Mouse (Mus musculus) midbrain, embryonic 16.5 days (tissue): ENCODE data around the gene Prpf31. TPM values are rescaled to one million over a fixed set of nuclear protein-coding genes. Genes with fewer than 3 reads are reported as not detected.
A peak's percentile ranks its signal among the peaks of the same experiment; 100 is the strongest.

Experiments
- ATAC-seq: fragments of 200-750 bp; cut with Nextera tagmentation; 2 replicates; pipeline ENCODE4 v1.8.0; 2017; ENCODE audit warnings: moderate TSS enrichment
- H3K27ac ChIP-seq: fragments of 300-500 bp; sonication (generic); 2 replicates; pipeline ENCODE4 v1.5.1; 2014; ENCODE audit warnings: mild to moderate bottlenecking, low read length, mixed read lengths
- H3K27me3 ChIP-seq: fragments of 300-500 bp; sonication (generic); 2 replicates; pipeline ENCODE4 v1.6.1; 2014; ENCODE audit warnings: low read depth, low read length, mixed read lengths; ENCODE audit not compliant: control insufficient read depth, insufficient read depth
- H3K36me3 ChIP-seq: fragments of 300-500 bp; sonication (generic); 2 replicates; pipeline ENCODE4 v1.6.1; 2014; ENCODE audit warnings: mild to moderate bottlenecking, low read length, moderate library complexity, mixed read lengths; ENCODE audit not compliant: control insufficient read depth, insufficient read depth
- H3K4me1 ChIP-seq: fragments of 300-500 bp; sonication (generic); 2 replicates; pipeline ENCODE4 v1.6.1; 2014; ENCODE audit warnings: mild to moderate bottlenecking, low read length, mixed read lengths; ENCODE audit not compliant: control insufficient read depth, insufficient read depth
- H3K4me2 ChIP-seq: fragments of 300-500 bp; sonication (generic); 2 replicates; pipeline ENCODE4 v1.6.1; 2014; ENCODE audit warnings: mild to moderate bottlenecking, low read length, mixed read lengths
- H3K4me3 ChIP-seq: fragments of 300-500 bp; sonication (generic); 2 replicates; pipeline ENCODE4 v1.5.1; 2014; ENCODE audit warnings: low read depth, mild to moderate bottlenecking, low read length, moderate library complexity, mixed read lengths
- H3K9ac ChIP-seq: fragments of 300-500 bp; sonication (generic); 2 replicates; pipeline ENCODE4 v1.6.1; 2014; ENCODE audit warnings: low read depth, low read length, mixed read lengths
- H3K9me3 ChIP-seq: fragments of 300-500 bp; sonication (generic); replicated peaks from 2 replicates; pipeline ENCODE4 v1.6.1; 2014; ENCODE audit warnings: mild to moderate bottlenecking, low read length, mixed read lengths; ENCODE audit not compliant: control insufficient read depth, poor library complexity, severe bottlenecking
- WGBS: fragments of 180-500 bp; shearing (Covaris S2); extraction: QIAGEN DNeasy Blood & Tissue Kit; methylation state at CpG from one replicate; pipeline ENCODE4 v1.1.7; 2014; 5-methylcytosine and 5-hydroxymethylcytosine counted together
- microRNA-seq: library from miRNA; unstranded; fragments of <30 nt; microRNA quantifications from one replicate; pipeline ENCODE4, GENCODE M21; 2017
- polyA plus RNA-seq: library from polyadenylated mRNA; unstranded; fragments of >200 nt; fragmentation: Nextera tagmentation; extraction: Ambion mirVana; gene quantifications from 2 replicates; pipeline ENCODE4 v1.2.1, GENCODE M21; 2015

Gene Prpf31
- polyA plus RNA-seq, 1 experiment from 2014 or later: 86.7 TPM

GRCm38 (mm10) chr7:3691919-3692318, 62.1 kb downstream of the Prpf31 start:
- ATAC-seq: no peak

More at GRCm38 (mm10) chr7:3691919-3692318, 62.1 kb downstream of the Prpf31 start:
- peak overlapping the region; percentile 99 for H3K9ac ChIP-seq
- no peaks in the 10 kb centered on the region for H3K9me3 ChIP-seq
- H3K27me3 ChIP-seq: no peaks in the 10 kb centered on the region
- 44% methylated on average over 3 of the region's 3 CpGs for WGBS
- H3K36me3 ChIP-seq: peaks cover 13% of the 10 kb centered on the region; the same call in 1 of the 2 replicates
- peak overlapping the region; percentile 86 for H3K4me2 ChIP-seq
- H3K4me3 ChIP-seq: peak overlapping the region; percentile 85
- H3K4me1 ChIP-seq: peaks cover 27% of the 10 kb centered on the region
- H3K27ac ChIP-seq: peak overlapping the region; percentile 96

Small RNA genes lying within 50 kb of the gene (microRNA-seq; reads per million reads assigned to microRNA genes)
- gene Gm25100 (not detected), gene Mir3572 (3.3 reads per million, percentile 16 among the genes with 10 or more reads in this experiment)

Other genes with a start within 250 kb of the Prpf31 start
- 13.3 and 17.3 TPM in 2 replicates for gene Cacng8, start 239.3 kb upstream of the Prpf31 start, polyA plus RNA-seq
- 0.10 TPM in 1 of 2 replicates, not detected in the other for gene Cacng6, start 205.8 kb upstream of the Prpf31 start, polyA plus RNA-seq
- not detected in 2 replicates for gene Tarm1, start 127.4 kb upstream of the Prpf31 start, polyA plus RNA-seq
- gene Oscar, start 13.8 kb upstream of the Prpf31 start, polyA plus RNA-seq: 0.43 and 0.72 TPM in 2 replicates
- gene Ndufa3, start 12.6 kb upstream of the Prpf31 start, polyA plus RNA-seq: 375 and 400 TPM in 2 replicates
- 31.8 and 37.2 TPM in 2 replicates for gene Tfpt, start 56 bp upstream of the Prpf31 start, polyA plus RNA-seq
- 37.4 and 38.9 TPM in 2 replicates for gene Cnot3, start 15.3 kb downstream of the Prpf31 start, polyA plus RNA-seq
- 12.6 and 13.2 TPM in 2 replicates for gene Leng1, start 35.9 kb downstream of the Prpf31 start, polyA plus RNA-seq
- 4.5 and 4.9 TPM in 2 replicates for gene Tmc4, start 47.6 kb downstream of the Prpf31 start, polyA plus RNA-seq
- 262 and 285 TPM in 2 replicates for gene Tsen34, start 62.9 kb downstream of the Prpf31 start, polyA plus RNA-seq
- gene Mboat7, start 63.5 kb downstream of the Prpf31 start, polyA plus RNA-seq: 102 and 118 TPM in 2 replicates
- gene Rps9, start 74.0 kb downstream of the Prpf31 start, polyA plus RNA-seq: 646 and 689 TPM in 2 replicates
- 0.23 and 0.31 TPM in 2 replicates for gene Pirb, start 90.4 kb downstream of the Prpf31 start, polyA plus RNA-seq
- not detected in 2 replicates for gene Gm15448, start 195.7 kb downstream of the Prpf31 start, polyA plus RNA-seq
- 0.11 TPM in 1 of 2 replicates, not detected in the other for gene Pira2, start 215.1 kb downstream of the Prpf31 start, polyA plus RNA-seq